Mouse (Mus musculus): ENCODE measurements at regions not wholly inside any gene's neighbourhood (a gene's known extent, or its start where the extent isn't known, plus 50 kb on each side); places are given as distances from the start of the nearest gene placed in this dataset.

DNA sequence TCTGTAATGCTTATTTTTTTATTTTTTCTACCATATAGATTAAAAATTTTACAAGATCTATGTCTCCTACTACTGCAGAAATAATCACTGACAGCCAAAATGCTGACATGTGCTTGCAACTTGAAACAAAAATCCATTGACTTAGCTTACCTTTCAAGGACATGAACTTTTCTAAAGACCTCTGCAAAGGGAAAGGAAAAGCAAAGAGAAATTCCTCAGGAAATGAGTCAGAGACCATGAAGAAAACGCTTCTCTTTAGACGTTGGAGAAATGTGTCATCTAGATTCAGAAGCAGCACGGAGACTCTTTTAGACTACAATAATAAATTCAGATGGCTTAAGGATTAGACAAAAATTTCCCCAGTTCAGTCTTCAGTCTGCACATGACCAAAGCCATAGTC, 2188.6 kb upstream of the Tenm3 start:
- TF ChIP-seq CTCF (IDR thresholded peaks at IDR 0.05): no peak
- intact Hi-C loops (cut with DNase I): no loop called here
- no peak overlapping the region for H3K4me3 ChIP-seq
- no peak for DNase-seq
- H3K27ac ChIP-seq: no peak overlapping the region

DNA sequence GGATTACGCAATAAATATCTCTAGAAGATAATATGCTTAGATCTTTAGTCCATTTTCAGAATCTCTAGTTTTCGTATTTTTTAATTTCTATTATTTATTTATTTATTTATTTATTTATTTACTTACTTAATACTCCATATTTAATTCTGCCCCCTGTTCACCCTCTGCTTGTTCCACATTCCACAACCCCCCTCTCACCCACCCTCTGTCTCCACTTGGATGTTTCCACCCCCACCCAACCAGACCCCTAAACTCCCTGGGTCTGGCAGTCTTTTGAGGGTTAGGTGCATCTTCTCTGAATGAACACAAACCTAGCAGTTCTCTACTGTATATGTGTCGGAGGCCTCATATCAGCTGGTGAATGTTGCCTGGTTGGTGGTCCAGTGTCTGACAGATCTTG, 2166.8 kb upstream of the Tenm3 start:
- no peak for DNase-seq
- Histone ChIP-seq H3K27ac (no peak overlapping the region), H3K4me3 (no peak overlapping the region)
- intact Hi-C loops (cut with DNase I): no loop called here
- no peak for TF ChIP-seq CTCF (IDR thresholded peaks at IDR 0.05)

DNA sequence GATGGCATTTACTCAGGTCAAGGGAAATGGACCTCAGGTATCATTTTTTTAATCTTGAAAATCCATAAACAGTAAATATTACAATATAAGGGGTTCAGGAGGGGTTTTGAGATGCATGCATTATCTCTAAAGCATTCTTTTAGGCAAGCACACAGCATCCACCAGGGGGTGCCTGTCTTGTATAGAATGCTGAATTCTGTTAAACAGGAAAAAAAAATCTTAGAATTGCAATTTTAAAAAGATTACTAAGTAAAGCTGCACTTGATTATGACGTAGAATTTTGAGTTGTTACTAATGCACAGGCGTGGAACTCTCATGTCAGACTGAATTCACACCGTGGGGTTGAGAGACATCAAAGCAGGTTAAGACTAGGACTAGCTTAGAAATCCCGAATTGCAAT, 2123.6 kb upstream of the Tenm3 start:
- no peak overlapping the region for H3K4me3 ChIP-seq
- intact Hi-C loops (cut with DNase I): no loop called here
- H3K27ac ChIP-seq: no peak overlapping the region
- no peak for DNase-seq
- no peak for TF ChIP-seq CTCF (IDR thresholded peaks at IDR 0.05)

DNA sequence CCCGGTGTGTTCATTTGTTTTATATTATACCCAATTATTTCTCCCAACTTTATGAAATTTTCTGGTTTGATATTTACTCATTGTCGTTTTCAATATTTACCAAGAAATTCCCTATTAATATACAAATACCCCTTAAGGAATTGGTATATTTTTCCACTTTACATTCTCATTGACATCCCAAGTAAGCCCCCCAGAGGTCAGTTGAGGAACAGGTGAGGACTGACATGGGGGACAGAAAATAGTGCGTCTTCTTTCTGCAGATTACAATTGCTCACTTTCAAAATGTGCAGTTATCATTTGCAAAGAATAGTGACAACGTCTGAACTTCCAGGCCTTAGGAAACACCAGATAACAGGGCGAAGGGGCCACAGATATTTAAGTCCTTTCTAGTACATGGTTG, 2073.8 kb upstream of the Tenm3 start:
- no peak for TF ChIP-seq CTCF (IDR thresholded peaks at IDR 0.05)
- intact Hi-C loops (cut with DNase I): no loop called here
- no peak for DNase-seq
- Histone ChIP-seq H3K4me3 (no peak overlapping the region), H3K27ac (no peak overlapping the region)

DNA sequence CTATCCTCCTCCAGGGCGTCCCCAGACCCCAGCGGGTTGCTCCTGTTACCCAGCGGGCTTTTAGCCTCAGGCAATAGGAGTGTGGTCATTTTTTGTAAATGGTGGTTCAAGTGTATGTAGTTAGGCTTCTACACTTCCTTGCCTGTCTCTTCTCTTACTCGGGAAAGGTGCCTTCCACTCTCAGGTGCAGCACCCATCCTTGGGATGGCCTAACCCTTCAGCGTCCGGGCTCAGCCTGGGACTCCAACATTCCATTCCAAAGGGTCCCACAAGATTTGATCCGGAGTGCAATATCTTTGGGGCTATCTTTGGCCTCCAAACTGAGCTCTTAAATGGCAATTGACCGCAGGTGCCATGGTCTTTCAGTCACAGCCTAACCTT, 2073.0 kb upstream of the Tenm3 start:
- TF ChIP-seq CTCF (IDR thresholded peaks at IDR 0.05): no peak
- no peak overlapping the region for H3K27ac ChIP-seq
- intact Hi-C loops (cut with DNase I): no loop called here
- H3K4me3 ChIP-seq: peak overlapping the region; percentile 66
- DNase-seq: peak; percentile 12

DNA sequence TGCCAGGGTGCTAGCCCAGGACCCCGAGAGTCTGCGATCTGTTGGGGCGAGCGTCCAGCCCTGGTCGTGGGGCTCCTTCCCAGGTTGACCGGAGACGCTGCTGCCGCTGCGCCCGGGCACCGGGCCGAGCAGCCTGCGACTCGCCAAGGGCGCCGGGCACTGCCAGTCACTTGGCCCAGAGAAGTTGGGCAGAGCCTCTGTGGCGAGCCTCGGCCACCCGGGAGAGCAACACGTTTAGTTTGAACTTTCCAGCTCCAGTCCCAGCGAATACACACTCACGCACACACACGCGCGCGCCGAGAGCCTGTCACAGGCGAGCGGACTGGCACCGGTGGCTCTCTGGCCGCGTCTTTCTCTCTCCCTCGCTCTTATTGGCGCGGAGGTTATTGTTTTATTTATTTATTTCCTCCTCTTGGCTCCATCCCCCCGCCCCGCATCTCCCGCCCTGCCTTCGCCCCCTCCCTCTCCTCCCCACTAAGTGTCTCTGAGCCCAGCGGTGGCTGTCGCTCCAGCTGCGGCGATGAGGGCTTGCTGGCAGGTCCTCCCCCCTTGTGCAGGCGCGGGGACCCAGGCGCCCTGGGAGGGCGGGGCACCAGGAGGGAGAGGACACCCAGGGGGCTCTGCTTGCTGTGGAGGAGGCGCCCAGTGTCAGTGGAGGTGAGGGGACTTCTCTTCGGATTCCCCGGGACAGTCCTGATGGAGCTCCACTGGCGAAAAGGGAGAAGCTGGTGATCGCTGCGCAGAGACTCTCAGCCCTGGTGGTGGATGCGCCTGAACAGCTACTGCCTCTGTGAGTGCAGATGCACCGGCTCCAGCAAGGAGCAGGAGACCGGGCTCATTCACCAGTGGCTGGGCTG, 2072.4 kb upstream of the Tenm3 start:
- no peak overlapping the region for H3K27ac ChIP-seq
- intact Hi-C loops (cut with DNase I): no loop called here
- peak overlapping the region; percentile 66 for H3K4me3 ChIP-seq
- no peak for TF ChIP-seq CTCF (IDR thresholded peaks at IDR 0.05)
- peak; percentile 53 for DNase-seq

DNA sequence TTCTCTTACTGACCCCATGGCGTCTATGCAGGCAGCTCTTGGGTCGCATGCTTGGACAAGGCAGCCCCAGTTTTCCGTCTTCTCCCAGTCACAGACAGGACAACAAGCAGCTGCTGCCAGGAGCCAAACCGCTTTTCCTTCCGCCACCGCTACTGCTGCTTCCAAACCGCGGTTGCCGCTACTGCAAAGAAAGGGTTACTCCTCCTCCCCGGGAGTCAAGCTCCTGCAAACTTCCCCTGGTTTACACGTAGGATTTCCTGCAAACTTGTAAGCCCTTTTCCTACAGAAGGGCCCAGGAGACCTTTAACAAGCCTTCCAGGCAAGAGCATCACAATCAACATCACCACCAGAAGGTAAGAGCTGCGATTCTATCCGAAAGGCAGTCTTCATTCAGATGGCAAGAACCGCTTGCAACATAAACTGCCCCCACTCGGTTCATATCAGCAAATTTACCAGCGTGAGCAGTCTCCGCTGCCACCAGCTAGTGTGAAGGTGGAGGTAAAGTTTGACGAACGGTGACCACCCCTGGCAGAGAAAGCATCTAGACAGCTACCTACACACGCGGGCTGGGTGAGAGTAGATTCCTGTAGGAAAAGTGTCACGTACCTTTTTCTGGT, 2071.6 kb upstream of the Tenm3 start:
- intact Hi-C loops (cut with DNase I): no loop called here
- TF ChIP-seq CTCF (IDR thresholded peaks at IDR 0.05): no peak
- no peak for DNase-seq
- Histone ChIP-seq H3K4me3 (peak overlapping the region; percentile 66), H3K27ac (no peak overlapping the region)

DNA sequence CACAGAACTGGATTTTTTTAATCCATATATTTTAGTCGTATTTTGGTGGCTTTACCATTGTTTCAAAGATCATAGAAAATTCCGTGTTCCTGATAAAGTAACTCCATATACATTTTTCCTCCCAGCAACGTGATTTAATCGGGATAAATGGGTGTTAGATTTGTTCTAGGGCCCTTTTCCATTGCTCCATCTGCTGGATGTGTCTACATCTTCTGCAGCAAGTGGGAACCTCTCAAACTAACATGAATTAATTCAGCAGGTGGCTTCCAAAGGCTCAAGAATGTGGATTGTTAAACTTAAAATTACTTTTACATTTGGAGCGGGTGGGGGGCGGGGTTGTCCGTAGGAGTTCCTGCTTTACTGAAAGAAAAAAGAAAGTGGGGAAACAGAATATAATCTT, 2070.9 kb upstream of the Tenm3 start:
- TF ChIP-seq CTCF (IDR thresholded peaks at IDR 0.05): no peak
- intact Hi-C loops (cut with DNase I): no loop called here
- H3K4me3 ChIP-seq: no peak overlapping the region
- H3K27ac ChIP-seq: no peak overlapping the region
- no peak for DNase-seq

DNA sequence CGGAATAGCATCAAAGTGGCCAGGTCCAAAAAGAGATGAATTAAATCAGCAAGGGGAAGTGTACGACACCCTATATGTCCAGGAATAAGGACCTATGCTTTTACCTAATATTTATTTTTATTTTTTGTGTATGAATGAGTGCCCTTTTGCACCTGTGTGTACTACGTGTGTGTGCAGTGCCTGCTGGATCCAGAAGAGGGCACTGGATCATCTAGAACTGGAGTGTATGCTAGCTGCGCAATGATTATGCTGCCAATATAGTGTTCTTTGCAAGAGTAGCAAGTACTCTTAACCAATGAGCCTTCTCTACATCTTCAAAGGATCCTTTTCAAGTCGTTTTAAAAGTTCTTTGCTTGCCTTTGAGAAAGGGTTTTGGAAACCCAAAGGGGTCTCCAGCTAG, 2034.4 kb upstream of the Tenm3 start:
- Histone ChIP-seq H3K27ac (no peak overlapping the region), H3K4me3 (no peak overlapping the region)
- intact Hi-C loops (cut with DNase I): no loop called here
- no peak for DNase-seq
- no peak for TF ChIP-seq CTCF (IDR thresholded peaks at IDR 0.05)

Measured in gastrocnemius, adult 2 months (tissue).